Mouse (Mus musculus) cortical plate, adult 2 months (tissue): ENCODE results near the gene Klhdc7a.

Source experiments
- CTCF ChIP-seq: fragments of 200-500 bp; IDR thresholded peaks from 2 replicates; pipeline ENCODE4 v1.5.1; 2011; ENCODE audit warnings: mild to moderate bottlenecking, control low read depth, low read length; ENCODE audit not compliant: insufficient read depth; ENCODE audit errors: extremely low read depth
- POLR2A ChIP-seq: fragments of 200-500 bp; IDR thresholded peaks from 2 replicates; pipeline ENCODE4 v1.6.1; 2011; ENCODE audit warnings: mild to moderate bottlenecking, low read length, control low read depth; ENCODE audit not compliant: insufficient read depth; ENCODE audit errors: extremely low read depth

DNA sequence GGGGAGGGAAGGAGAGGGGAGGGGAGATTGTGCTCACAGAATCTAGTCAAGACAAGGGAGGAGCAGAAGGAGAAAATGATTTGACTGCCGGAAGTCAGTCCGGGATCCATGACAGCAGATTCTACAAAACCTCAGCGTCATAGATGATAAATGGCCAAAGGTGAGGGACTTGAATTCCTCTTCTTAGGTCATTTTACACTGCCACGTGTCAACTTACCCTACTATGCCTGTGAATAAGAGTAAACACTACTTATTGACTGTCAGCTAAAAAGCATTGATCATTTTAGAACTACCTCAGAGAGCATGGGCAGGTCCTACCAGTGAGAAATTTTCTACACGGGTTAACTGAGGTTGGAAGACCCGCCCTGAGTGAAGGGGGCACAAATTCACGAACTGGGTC is 36.9 kb downstream of the Klhdc7a start:
- TF ChIP-seq CTCF (no peak), POLR2A (no peak)
